ENCODE assay signal across 21 mouse cellular contexts in genomic region chr12:39731177-39731576, GRCm38 (mm10).
A peak's percentile ranks its signal among the peaks of the same experiment; 100 is the strongest.
DNase-seq lines count a peak whose midpoint lies in the region; ATAC-seq and TF ChIP-seq lines count a peak whose summit lies in the region.
"Had no signal": no experiment of that assay in that cellular context is flagged by ENCODE, and none has a peak within 500 bp of the region (broad histone marks: within the 10 kb centered on the region; RNA-seq: fewer than 3 reads in every experiment).

No protein-coding gene starts in this region.

- no peak overlapping the region for H3K4me3 ChIP-seq in embryonic facial prominence, embryonic 11.5 days (ENCODE audit: low read depth, low read length)
- H3K4me3 ChIP-seq in embryonic facial prominence, embryonic 10.5 days = no peak overlapping the region
- no peak overlapping the region for H3K4me3 ChIP-seq in intestine, postnatal 0 days (ENCODE audit: low read depth, low read length)
- H3K4me3 ChIP-seq in intestine, embryonic 16.5 days (ENCODE audit: low read length) = no peak overlapping the region
- H3K4me3 ChIP-seq in lung, postnatal 0 days (ENCODE audit: low read depth, low read length) = no peak overlapping the region
- H3K4me3 ChIP-seq: embryonic facial prominence, embryonic 15.5 days; hindbrain, embryonic 12.5 days; midbrain, embryonic 13.5 days; stomach, embryonic 15.5 days had no signal

- H3K4me1 ChIP-seq in embryonic facial prominence, embryonic 11.5 days (ENCODE audit: control insufficient read depth, insufficient read depth, low read length) = no peaks in the 10 kb centered on the region
- H3K4me1 ChIP-seq in embryonic facial prominence, embryonic 10.5 days = no peaks in the 10 kb centered on the region
- no peaks in the 10 kb centered on the region for H3K4me1 ChIP-seq in intestine, postnatal 0 days (replicated peaks; ENCODE audit: control insufficient read depth, insufficient read depth, low read length)
- H3K4me1 ChIP-seq in intestine, embryonic 16.5 days (ENCODE audit: control insufficient read depth, insufficient read depth, low read length) = no peaks in the 10 kb centered on the region
- H3K4me1 ChIP-seq in lung, postnatal 0 days (ENCODE audit: insufficient read depth, low read depth, low read length) = no peaks in the 10 kb centered on the region
- H3K4me1 ChIP-seq: embryonic facial prominence, embryonic 15.5 days; stomach, embryonic 15.5 days had no signal

- ATAC-seq in embryonic facial prominence, embryonic 11.5 days (replicated peaks; ENCODE audit: insufficient number of reproducible peaks, low FRiP score, low TSS enrichment, low read depth) = no peak
- no peak for ATAC-seq in intestine, postnatal 0 days
- no peak for ATAC-seq in intestine, embryonic 16.5 days
- ATAC-seq in lung, postnatal 0 days = no peak
- ATAC-seq: midbrain, embryonic 13.5 days had no signal

- TF ChIP-seq CTCF in intestine, postnatal 0 days (IDR thresholded peaks at IDR 0.05; ENCODE audit: low read depth) = peak; percentile 52
- peak; percentile 36 for TF ChIP-seq CTCF in lung, postnatal 0 days (IDR thresholded peaks at IDR 0.05)
- peak; percentile 12; the same call in 1 of the 2 replicates for TF ChIP-seq CTCF in brain, embryonic 14.5 days (IDR thresholded peaks at IDR 0.05; ENCODE audit: borderline replicate concordance, extremely low read depth, insufficient read depth, insufficient read length)

- no peak overlapping the region for H3K4me2 ChIP-seq in embryonic facial prominence, embryonic 11.5 days (ENCODE audit: low read depth, low read length)
- H3K4me2 ChIP-seq in intestine, postnatal 0 days (replicated peaks; ENCODE audit: low read depth) = no peak overlapping the region
- no peak overlapping the region for H3K4me2 ChIP-seq in intestine, embryonic 16.5 days (ENCODE audit: low read depth, low read length)
- H3K4me2 ChIP-seq in lung, postnatal 0 days (replicated peaks; ENCODE audit: low read depth, low read length) = no peak overlapping the region
- H3K4me2 ChIP-seq: embryonic facial prominence, embryonic 15.5 days; hindbrain, embryonic 12.5 days; liver, embryonic 11.5 days; midbrain, embryonic 13.5 days; stomach, embryonic 15.5 days had no signal

- no peaks in the 10 kb centered on the region for H3K27me3 ChIP-seq in embryonic facial prominence, embryonic 11.5 days (ENCODE audit: control insufficient read depth, insufficient read depth, low read length)
- no peaks in the 10 kb centered on the region for H3K27me3 ChIP-seq in embryonic facial prominence, embryonic 10.5 days (replicated peaks; ENCODE audit: low read depth, poor library complexity, severe bottlenecking)
- no peaks in the 10 kb centered on the region for H3K27me3 ChIP-seq in intestine, postnatal 0 days (replicated peaks; ENCODE audit: control insufficient read depth, insufficient read depth, low read length)
- H3K27me3 ChIP-seq in intestine, embryonic 16.5 days (replicated peaks; ENCODE audit: control insufficient read depth, insufficient read depth, low read length) = no peaks in the 10 kb centered on the region
- H3K27me3 ChIP-seq in lung, postnatal 0 days (replicated peaks; ENCODE audit: insufficient read depth, low read length) = no peaks in the 10 kb centered on the region
- H3K27me3 ChIP-seq: embryonic facial prominence, embryonic 15.5 days; hindbrain, embryonic 12.5 days; midbrain, embryonic 13.5 days; stomach, embryonic 15.5 days had no signal

- no peak overlapping the region for H3K9ac ChIP-seq in embryonic facial prominence, embryonic 11.5 days (replicated peaks; ENCODE audit: low read length)
- H3K9ac ChIP-seq in intestine, postnatal 0 days (ENCODE audit: low read depth, low read length) = no peak overlapping the region
- H3K9ac ChIP-seq in intestine, embryonic 16.5 days (ENCODE audit: low read depth, low read length) = no peak overlapping the region
- H3K9ac ChIP-seq in lung, postnatal 0 days (replicated peaks; ENCODE audit: low read depth) = no peak overlapping the region
- H3K9ac ChIP-seq: embryonic facial prominence, embryonic 15.5 days; hindbrain, embryonic 12.5 days; midbrain, embryonic 13.5 days; stomach, embryonic 15.5 days had no signal

- intact Hi-C loops in gastrocnemius, postnatal 14 days (cut with DNase I; ENCODE audit: low total_unique reads) = no loop called here

- no peaks in the 10 kb centered on the region for H3K36me3 ChIP-seq in embryonic facial prominence, embryonic 11.5 days (replicated peaks; ENCODE audit: control insufficient read depth, insufficient read depth, low read depth, low read length)
- no peaks in the 10 kb centered on the region for H3K36me3 ChIP-seq in embryonic facial prominence, embryonic 10.5 days (replicated peaks)
- no peaks in the 10 kb centered on the region for H3K36me3 ChIP-seq in intestine, postnatal 0 days (ENCODE audit: control insufficient read depth, insufficient read depth)
- no peaks in the 10 kb centered on the region for H3K36me3 ChIP-seq in intestine, embryonic 16.5 days (ENCODE audit: control insufficient read depth, insufficient read depth, low read length)
- H3K36me3 ChIP-seq in lung, postnatal 0 days (ENCODE audit: insufficient read depth, low read length) = no peaks in the 10 kb centered on the region
- H3K36me3 ChIP-seq: embryonic facial prominence, embryonic 15.5 days; hindbrain, embryonic 12.5 days; midbrain, embryonic 13.5 days; stomach, embryonic 15.5 days had no signal

- no peak overlapping the region for H3K27ac ChIP-seq in embryonic facial prominence, embryonic 11.5 days (replicated peaks; ENCODE audit: low read depth, low read length)
- no peak overlapping the region for H3K27ac ChIP-seq in embryonic facial prominence, embryonic 10.5 days (replicated peaks)
- H3K27ac ChIP-seq in intestine, postnatal 0 days (ENCODE audit: low read depth, low read length) = no peak overlapping the region
- H3K27ac ChIP-seq in intestine, embryonic 16.5 days (ENCODE audit: low read length) = no peak overlapping the region
- H3K27ac ChIP-seq in lung, postnatal 0 days (ENCODE audit: low read length) = no peak overlapping the region
- H3K27ac ChIP-seq: embryonic facial prominence, embryonic 15.5 days; hindbrain, embryonic 12.5 days; midbrain, embryonic 13.5 days; stomach, embryonic 15.5 days had no signal

- no peaks in the 10 kb centered on the region for H3K9me3 ChIP-seq in embryonic facial prominence, embryonic 11.5 days (replicated peaks; ENCODE audit: control insufficient read depth, low read length)
- no peaks in the 10 kb centered on the region for H3K9me3 ChIP-seq in embryonic facial prominence, embryonic 10.5 days
- H3K9me3 ChIP-seq in intestine, postnatal 0 days (ENCODE audit: control insufficient read depth) = no peaks in the 10 kb centered on the region
- no peaks in the 10 kb centered on the region for H3K9me3 ChIP-seq in intestine, embryonic 16.5 days (ENCODE audit: control insufficient read depth, low read length)
- H3K9me3 ChIP-seq in lung, postnatal 0 days (ENCODE audit: low read length) = no peaks in the 10 kb centered on the region
- H3K9me3 ChIP-seq: embryonic facial prominence, embryonic 15.5 days; hindbrain, embryonic 12.5 days; midbrain, embryonic 13.5 days; stomach, embryonic 15.5 days had no signal

- peak; percentile 39 for DNase-seq in embryonic facial prominence, embryonic 11.5 days (ENCODE audit: low spot score)
- no peak for DNase-seq in embryonic facial prominence, embryonic 10.5 days (ENCODE audit: low spot score)
- no peak for DNase-seq in lung, postnatal 0 days (ENCODE audit: low spot score)
- no peak for DNase-seq in lung, postnatal 36 days
- no peak for DNase-seq in brain, embryonic 14.5 days (ENCODE audit: low read depth)
- DNase-seq in gastrocnemius, postnatal 14 days = no peak
- DNase-seq: adrenal gland, postnatal 36 days; cerebellum, adult 8-10 months; heart, adult 18-20 months; heart, postnatal 10 days; left cerebral cortex, postnatal 4 days; lung, adult 18-20 months; retina, postnatal 1 day; thymus, adult 2 months had no signal

- TF ChIP-seq EP300 in lung, postnatal 0 days (IDR thresholded peaks at IDR 0.05) = no peak

- 61% methylated on average over 3 of the region's 3 CpGs for WGBS in embryonic facial prominence, embryonic 11.5 days
- 77% methylated on average over 3 of the region's 3 CpGs for WGBS in embryonic facial prominence, embryonic 10.5 days
- 73% methylated on average over 3 of the region's 3 CpGs for WGBS in intestine, postnatal 0 days
- WGBS in intestine, embryonic 16.5 days = 61% methylated on average over 3 of the region's 3 CpGs
- 63% methylated on average over 3 of the region's 3 CpGs for WGBS in lung, postnatal 0 days

- no peak for TF ChIP-seq POLR2A in brain, embryonic 14.5 days (IDR thresholded peaks at IDR 0.05; ENCODE audit: borderline replicate concordance, extremely low read depth, insufficient read depth, insufficient read length, poor library complexity, severe bottlenecking)
